Mouse (Mus musculus) regulatory T cell (primary cell): ENCODE measurements around the gene Aldh16a1.

Experiments used
- in situ Hi-C: fragments of 300-600 bp; cut with MboI, MseI; formaldehyde crosslinking; loops from one replicate; pipeline ENCODE4 v1.15.1; 2025; ENCODE audit warnings: high pct_unique_total_duplicates

The Aldh16a1 gene

DNA sequence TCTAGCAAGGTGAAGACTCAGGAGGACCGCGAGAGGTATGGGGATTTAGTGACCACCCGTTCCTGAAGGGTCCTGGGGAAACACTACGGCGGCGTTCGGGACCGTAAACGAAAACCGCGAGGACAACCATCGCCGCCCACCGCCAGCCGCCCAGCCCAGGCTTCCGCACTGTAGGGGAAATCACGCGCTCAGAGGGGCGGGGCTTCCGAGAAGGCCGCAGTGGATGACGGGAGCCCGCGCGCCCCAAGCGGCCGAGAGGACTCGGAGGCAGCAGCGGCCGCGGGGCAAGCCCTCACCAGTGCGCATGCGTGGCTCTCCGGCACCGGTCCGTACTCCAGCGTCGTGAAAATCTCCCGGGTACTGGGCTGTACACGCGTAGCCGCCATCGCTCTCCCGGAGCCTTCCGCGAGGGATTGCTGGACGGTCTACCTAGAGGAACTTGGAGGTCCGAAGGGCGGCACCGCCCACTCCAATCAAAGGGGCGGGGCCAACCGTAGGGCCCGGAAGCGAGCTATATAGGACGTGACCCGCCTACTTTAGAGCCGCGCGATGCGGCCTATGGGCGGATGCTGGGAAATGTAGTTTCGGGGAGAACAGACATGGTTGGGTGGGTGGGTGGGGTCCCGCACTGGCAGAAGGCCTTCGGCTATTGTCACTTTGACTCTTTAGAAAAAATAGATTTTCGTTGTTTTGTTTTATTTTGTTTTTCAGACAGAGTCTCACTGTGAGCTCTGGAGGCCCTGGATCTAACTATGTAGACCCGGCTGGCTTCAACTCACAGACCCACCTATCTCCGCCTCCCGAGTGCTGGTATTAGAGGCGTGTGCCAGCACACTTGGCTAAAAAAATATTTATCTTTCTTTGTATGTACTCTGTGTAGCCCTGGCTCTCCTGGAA is at the start of gene Aldh16a1, which contains the start of gene Pih1d1:
Gene Aldh16a1, minus strand, starts transcription at position 489 of the 897 bp plus-strand sequence.
Gene Pih1d1, plus strand, starts transcription at position 208 of the 897 bp plus-strand sequence.
- in situ Hi-C loops, result no loop called here

DNA sequence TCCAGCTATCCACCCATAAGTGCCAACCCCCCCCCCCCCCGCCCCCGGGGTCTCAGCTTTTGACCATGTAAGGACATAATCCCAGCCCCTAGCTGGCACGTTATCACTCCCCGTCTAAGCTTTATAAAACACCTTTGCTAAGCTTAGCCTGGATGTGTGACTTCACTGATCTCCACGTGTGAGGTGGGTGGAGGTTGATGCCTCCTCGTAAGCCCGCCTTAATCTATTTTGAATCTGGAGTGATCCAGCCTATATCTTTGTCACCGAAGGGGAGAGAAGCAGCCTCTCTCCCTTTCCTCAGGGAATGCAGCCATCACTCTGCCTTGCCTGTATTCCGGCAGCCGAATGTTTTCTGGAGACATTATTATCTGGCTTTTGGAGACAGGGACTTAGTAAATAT is 48.3 kb upstream of the Aldh16a1 start:
- in situ Hi-C loops, result no loop called here

DNA sequence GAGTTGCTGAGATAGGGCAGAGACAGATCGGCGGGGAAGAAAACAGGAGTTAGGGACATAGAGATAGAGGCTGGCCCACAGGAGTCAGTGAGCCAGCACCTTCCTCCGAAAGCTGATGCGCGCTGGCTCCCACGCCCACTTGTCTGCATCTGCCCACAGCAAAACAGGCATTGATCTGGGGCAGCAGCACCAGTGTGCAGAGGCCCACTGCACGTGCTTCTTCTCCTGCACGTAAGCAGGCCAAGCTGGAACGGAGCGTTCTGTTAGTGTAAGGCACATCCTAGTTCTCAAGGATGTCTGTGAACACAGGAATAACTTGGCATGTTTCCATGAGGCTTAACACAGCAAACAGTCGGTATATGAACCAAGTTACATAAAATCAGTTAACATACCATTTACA is 44.6 kb upstream of the Aldh16a1 start:
- in situ Hi-C loops, result no loop called here

GRCm38 (mm10) chr7:45198435-45198834 is 44.1 kb upstream of the Aldh16a1 start:
- in situ Hi-C loops, result no loop called here

- in situ Hi-C loops, result no loop called here
Observed at GRCm38 (mm10) chr7:45196994-45197393, 42.6 kb upstream of the Aldh16a1 start.

GRCm38 (mm10) chr7:45196176-45196535 is 41.8 kb upstream of the Aldh16a1 start:
- in situ Hi-C loops, result no loop called here

DNA sequence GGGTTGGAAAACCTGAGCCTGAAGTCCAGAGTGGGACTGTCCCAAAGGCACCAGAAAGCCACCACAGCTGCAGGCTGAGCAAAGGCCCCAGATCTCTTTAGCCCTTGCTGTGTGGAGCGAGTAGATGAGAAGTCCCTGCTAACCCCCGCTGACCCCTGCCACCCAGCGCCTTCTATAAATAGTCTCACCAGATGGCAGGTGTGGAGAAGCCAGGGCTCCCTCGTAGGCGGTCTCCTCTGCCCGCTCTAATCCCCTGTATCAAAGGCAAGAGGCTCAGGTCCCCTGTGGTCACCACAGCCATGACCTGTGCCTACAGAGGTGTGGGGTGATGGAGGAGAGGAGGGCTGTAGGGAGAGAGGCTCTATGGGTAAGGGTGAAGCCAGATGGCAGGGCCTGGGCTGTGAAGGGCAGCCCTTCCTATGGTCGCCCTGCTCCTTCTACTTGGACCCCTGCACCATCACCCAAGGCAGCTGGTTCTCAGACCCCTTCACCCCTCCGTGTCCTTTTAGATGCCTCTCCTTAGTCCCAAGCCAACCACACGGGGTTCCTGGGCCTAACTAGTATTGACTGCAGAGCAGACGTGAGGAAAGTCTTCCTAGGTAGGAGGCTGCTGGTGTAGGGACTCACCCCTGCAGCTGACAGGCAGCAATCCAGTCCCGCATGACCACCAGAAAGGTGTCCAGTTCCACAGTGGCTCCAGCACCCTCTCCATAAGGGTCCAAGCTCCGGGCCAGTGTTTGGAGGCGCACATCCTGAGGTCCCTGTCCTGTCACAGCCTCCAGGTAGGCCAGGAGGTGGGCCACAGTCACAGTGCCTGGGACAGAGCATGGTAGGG is 41.2 kb upstream of the Aldh16a1 start:
- in situ Hi-C loops, result no loop called here

- in situ Hi-C loops, result no loop called here
Observed at GRCm38 (mm10) chr7:45193871-45194785, 39.7 kb upstream of the Aldh16a1 start.

DNA sequence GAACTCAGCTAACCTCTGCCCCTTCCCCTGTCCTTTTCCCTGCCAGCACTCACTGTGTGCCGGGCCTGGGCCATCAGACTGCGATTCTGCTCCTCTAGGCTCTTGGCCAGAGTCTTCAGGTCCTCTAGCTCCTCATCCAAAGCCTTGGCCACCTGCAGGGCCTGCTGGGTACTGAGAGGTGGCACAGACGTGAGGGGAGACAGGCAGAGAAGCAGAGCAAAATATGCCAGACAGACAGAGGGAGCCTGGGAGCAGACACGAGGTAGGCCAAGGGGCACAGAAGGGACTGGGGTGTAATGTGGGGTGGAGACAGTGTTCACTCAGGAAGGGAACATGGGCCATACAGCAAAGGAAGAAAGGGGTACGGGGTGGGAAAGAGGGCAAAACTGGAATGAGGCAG is 39.0 kb upstream of the Aldh16a1 start:
- in situ Hi-C loops, result no loop called here

GRCm38 (mm10) chr7:45192585-45193310 is 38.4 kb upstream of the Aldh16a1 start:
- in situ Hi-C loops, result no loop called here

- in situ Hi-C loops, result no loop called here
Observed at GRCm38 (mm10) chr7:45191803-45192363, 37.5 kb upstream of the Aldh16a1 start.

GRCm38 (mm10) chr7:45191161-45191560 is 36.8 kb upstream of the Aldh16a1 start:
- in situ Hi-C loops, result no loop called here

- in situ Hi-C loops, result no loop called here
Observed at GRCm38 (mm10) chr7:45190186-45190585, 35.8 kb upstream of the Aldh16a1 start.

DNA sequence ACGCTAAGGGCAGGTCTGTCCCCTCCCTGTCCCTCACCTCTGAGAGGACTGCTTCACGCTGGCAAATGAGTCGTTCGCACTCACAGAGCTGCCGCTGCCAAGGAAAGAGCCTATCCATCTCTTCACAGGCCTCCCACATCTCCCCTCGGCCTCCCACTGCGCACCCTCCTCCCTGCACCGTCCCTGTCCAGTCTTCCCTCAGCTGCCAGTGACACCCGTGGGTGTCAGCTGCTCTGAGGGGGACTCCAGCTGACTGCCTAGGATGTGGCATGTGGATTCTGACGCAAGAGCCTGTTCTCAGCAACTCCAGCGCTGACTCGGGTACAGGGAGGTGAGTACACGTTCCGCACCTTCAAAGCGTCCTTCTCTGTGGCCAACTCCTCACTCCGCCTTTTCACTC is 35.2 kb upstream of the Aldh16a1 start:
- in situ Hi-C loops, result no loop called here

DNA sequence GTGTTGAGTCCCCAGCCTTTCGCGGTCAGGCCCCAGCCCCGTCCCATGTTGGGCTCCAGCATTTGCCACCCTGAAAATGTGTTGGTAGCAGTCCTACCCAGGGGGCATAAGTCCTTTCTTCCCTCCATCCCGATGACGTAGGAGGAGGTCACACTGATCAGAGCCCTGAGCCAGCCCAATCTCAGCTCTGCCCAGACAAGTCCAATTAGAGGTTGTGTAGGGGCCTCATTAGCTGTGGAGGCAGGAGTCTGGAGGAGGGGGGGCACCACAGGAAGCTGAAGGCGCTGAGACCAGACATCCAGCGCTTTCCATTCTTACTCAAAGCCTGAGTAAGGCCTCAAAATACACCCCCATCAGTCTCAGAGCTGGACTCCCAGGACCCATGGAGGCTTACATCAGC is 31.5 kb upstream of the Aldh16a1 start:
- in situ Hi-C loops, result no loop called here

- in situ Hi-C loops, result no loop called here
Observed at GRCm38 (mm10) chr7:45183672-45184071, 29.3 kb upstream of the Aldh16a1 start.

- in situ Hi-C loops, result no loop called here
Observed at GRCm38 (mm10) chr7:45182606-45183005, 28.2 kb upstream of the Aldh16a1 start.

- in situ Hi-C loops, result no loop called here
Observed at GRCm38 (mm10) chr7:45182199-45182601, 27.8 kb upstream of the Aldh16a1 start.

DNA sequence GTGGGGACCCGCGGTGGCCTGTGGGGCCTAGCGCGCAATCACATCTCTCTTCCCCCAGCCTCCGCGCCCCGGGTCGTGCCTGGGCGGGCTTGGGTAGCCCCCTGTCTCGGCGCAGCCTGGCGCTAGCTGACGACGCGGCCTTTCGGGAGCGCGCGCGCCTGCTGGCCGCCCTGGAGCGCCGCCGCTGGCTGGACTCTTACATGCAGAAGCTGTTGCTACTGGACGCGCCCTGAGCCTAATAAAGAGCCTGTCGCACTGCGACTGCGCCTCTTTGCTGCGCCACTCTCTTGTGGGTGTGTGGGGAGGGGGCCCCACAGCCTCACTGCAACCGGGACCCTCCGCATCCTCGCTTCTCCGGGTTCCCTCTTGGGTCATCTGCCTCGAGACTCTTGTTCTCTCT is 27.2 kb upstream of the Aldh16a1 start:
- in situ Hi-C loops, result no loop called here

DNA sequence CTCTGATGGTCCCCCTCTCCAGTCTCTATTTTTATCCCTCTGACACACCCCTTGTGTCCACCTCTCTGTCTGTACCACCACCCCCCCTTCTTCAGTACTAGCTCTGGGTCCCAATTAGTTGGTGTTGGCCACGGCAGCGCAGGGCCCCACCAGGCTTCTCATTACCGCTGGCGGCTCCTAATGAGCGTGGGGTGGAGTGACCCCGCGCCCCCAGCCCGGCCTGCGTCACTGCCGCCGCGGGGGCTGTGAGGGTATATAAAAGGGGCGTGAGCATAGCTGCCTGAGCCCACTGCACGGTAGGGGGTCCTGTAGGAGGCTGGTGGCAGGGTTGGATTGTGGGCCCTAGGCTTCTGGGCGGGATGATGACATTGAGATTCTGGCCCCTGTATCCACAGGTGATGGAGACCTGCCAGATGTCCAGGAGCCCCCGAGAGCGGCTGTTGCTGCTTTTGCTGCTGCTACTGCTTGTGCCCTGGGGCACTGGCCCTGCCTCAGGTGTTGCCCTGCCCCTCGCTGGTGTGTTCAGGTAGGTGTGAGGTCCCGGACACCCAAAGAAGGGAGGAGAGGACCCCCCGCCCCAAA is 26.6 kb upstream of the Aldh16a1 start, which contains the start of gene Pth2:
Gene Pth2, plus strand, starts transcription at position 100 of the 582 bp plus-strand sequence.
- in situ Hi-C loops, result no loop called here
